Mouse (Mus musculus) cerebellum, postnatal 25 days (tissue): ENCODE data around the gene Ano5.

ENCODE experiments used
- DNase-seq, 2 experiments: peaks; one replicate each; pipeline ENCODE4 v3.0.0; 2021; ENCODE audit warnings: mixed read lengths in 2 of 2

Gene Ano5

GRCm38 (mm10) chr7:51510671-51511651, at the start of gene Ano5:
TSS of gene Ano5 (plus strand) at chr7:51511029.
- peak; percentile 86 for DNase-seq

- peak in 1 of 2 experiments; percentile 10 for DNase-seq
Observed at GRCm38 (mm10) chr7:51499396-51499795, 11.4 kb upstream of the Ano5 start.

DNA sequence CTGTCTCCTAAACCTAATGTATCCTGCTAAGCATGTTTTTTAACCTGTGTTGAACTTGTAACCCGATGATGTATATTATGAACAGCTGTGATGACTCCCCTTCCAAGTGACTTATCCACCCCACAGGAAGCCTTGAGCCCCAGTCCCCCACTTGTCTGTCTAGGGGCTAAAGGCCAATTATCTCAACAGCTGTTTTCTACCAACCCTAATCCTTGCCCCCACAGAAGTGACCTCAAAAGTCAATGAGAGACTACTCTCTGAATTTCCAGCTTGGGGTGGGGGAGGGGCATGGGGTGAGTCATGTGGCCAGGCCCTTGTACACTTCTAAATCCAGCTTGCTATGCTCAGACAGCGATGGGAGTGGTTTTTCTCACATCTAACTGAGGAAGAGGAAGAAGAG, 6.9 kb upstream of the Ano5 start:
- no peak for DNase-seq

DNA sequence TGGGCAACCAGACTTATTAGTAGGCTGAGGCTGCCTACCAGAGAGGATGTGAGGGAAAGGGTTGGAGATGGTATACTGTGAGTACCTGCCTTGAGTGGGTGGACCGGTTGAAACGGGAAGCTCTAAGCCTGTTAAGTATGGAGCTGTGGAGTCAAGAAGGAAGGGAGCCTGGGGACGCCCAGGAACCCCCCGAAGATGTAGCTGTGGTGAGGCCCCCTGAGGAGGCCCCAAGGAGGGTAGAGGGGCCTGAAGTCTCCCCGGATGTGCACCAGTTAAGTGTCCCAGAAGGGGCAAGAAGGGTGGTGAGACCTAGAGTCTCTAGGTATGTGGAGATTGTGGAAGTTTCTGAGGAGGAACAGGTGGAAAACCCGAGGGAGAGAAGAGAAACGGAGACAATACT, 682 bp upstream of the Ano5 start:
- DNase-seq: peak in 1 of 2 experiments; percentile 16

- no peak for DNase-seq
Observed at GRCm38 (mm10) chr7:51539344-51539743, 28.5 kb downstream of the Ano5 start.

DNA sequence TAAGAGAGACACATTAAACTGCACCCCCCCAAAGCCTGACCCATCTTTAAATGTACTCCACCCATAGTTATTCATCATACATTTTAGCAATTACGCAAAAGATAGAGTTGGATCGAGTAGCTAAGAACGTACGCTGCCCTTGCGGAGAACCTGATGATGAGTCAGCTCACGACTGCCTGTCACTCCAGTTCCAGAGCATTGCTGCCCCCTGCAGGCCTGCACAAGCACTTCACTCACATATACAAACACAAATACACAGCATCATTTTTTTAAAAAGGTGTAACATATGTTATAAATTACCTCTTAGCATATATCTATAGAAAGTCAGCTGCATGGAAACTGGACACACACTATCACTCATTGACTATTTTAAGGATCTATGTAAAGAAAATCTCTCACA, 29.9 kb downstream of the Ano5 start:
- DNase-seq: peak; percentile 53 to 69

- no peak for DNase-seq
Observed at GRCm38 (mm10) chr7:51600021-51600420, 89.2 kb downstream of the Ano5 start.

DNA sequence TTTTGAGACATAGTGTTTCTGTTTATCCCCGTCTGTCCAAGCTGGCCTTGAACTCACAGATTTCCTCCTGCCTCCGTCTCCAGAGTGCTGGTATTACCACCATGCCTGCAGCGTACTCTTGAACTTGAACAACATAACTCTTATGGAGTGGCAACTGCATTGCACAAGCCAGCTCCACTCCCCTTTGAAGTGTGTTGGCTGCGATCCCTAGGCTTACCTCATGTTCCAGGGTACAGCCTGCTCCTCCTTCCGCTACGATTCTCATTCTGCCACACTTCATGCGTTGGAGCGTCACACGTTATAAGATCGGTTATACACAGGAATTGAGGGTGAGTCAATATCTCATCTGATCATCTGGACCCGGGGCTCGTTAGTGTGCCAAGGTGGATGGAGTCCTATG, 92.9 kb downstream of the Ano5 start:
- DNase-seq: no peak

GRCm38 (mm10) chr7:51614404-51614803, 103.6 kb downstream of the Ano5 start:
- no peak for DNase-seq

DNA sequence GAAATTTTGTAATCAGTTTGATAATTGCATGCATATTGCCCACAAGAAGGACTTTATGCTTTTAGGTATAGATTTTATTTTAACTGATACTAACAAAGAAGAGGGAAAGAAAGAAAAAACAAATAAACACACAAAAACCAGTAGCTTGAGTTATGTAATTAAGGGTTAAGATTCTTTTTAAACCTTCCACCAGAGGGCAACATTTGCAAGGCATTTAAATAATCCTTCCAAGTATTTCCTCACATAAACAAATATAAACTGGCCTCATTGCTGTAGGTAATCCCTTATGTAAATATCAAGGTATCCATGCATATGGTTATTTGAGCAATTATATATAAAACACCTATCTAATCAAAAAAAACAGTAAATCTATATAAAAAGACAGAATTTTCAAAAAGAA, 107.1 kb downstream of the Ano5 start:
- no peak for DNase-seq

- DNase-seq: no peak
Observed at GRCm38 (mm10) chr7:51618412-51618811, 107.6 kb downstream of the Ano5 start.

DNA sequence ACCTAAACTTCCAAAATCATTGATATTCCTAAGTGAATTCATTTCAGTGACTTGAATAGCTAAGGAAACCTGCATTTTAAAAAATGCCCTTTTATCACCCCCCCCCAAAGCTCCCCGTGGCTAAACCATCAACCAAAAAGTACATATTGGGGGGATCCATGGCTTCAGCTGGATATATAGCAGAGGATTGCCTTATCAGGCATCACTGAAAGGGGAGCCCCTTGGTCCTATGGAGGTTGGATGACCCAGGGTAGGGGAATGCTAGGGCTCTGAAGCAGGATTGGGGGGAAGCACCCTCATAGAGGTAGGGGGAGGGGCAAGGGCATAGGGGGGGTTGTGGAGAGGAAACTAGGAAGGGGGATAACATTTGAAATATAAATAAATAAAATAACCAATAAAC, 109.1 kb downstream of the Ano5 start:
- no peak for DNase-seq

DNA sequence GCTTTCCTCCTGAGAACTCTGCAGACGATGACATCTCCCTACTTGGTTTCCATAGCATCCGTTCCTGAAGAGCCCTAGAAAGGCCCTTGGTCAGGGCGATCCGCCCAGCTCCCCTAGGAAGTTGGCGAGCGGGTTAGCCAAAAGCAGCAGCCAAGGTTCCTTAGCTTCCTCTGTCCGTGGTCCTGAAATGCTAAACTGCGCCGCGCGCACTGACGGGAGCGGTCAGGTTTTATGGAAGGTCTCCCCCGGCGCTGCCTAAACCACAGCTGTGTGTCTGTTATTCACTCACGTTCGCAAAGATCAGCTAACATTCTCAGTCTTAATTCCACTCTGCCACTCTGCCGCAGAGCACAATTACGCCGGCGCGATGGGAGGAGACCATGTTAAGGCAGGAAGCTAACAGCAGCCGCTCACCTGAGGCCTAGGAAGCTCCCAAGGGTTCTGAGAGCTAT, 110.9 kb downstream of the Ano5 start, which contains the start of gene Slc17a6:
TSS of gene Slc17a6 (plus strand) at position 313 of the 452 bp plus-strand sequence.
- DNase-seq: peak; percentile 72 to 74

- DNase-seq: peak; percentile 38 to 43
Observed at GRCm38 (mm10) chr7:51622196-51622595, 111.4 kb downstream of the Ano5 start.

DNA sequence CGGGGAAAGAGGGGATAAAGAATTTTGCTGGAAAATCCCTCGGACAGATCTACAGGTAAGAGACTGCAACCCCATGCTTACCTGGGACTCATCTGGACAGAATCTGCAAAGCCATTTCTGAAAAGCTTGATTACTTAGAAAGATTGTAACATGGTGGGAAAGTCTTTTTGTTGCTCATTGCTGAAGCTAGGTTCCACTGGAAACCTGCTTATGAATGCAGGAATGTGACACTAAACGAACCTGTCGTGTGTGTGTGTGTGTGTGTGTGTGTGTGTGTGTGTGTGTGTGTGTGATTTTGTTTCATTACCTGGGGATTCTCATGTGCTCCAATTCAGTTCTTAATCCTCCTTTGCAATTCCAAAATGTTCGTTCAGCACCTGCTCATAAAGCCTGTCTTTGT, 111.8 kb downstream of the Ano5 start:
- DNase-seq: no peak

DNA sequence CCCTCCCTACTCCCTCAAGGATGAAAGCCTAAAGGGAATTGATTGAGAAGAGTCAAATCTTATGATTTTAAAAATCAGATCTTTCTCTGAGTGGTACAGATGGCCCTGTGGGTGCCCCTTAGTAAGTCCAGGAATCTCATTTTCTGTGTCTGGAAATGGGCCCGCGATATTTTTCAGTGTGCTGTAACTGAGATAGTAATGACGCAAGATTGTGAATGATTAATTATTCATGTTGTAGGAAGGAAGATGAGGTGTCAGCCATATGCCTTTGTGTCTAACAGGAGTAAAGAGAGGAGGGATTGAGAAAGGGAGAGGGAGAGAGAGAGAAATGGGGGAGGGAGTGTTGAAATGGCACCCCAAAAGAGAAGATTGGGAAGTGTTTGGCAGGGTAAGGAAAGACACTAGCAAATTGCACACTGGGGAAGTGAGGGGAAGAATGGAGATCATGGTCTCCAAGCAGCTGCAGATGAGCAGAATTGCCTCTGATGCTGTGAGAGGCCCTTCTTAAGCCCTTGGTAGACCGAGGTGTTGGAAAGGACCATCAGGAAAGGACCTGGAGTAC, 113.6 kb downstream of the Ano5 start:
- DNase-seq: no peak

DNA sequence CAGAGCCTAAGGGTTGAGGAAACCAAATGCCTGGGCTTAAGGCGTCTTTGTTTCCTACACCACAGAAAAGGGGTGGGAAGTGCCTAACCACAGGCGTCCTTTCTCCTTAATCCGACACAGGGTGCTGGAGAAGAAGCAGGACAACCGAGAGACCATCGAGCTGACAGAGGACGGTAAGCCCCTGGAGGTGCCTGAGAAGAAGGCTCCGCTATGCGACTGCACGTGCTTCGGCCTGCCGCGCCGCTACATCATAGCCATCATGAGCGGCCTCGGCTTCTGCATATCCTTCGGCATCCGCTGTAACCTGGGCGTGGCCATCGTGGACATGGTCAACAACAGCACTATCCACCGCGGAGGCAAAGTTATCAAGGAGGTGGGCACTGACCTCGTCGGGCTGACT, 114.3 kb downstream of the Ano5 start:
- peak; percentile 22 to 34 for DNase-seq

DNA sequence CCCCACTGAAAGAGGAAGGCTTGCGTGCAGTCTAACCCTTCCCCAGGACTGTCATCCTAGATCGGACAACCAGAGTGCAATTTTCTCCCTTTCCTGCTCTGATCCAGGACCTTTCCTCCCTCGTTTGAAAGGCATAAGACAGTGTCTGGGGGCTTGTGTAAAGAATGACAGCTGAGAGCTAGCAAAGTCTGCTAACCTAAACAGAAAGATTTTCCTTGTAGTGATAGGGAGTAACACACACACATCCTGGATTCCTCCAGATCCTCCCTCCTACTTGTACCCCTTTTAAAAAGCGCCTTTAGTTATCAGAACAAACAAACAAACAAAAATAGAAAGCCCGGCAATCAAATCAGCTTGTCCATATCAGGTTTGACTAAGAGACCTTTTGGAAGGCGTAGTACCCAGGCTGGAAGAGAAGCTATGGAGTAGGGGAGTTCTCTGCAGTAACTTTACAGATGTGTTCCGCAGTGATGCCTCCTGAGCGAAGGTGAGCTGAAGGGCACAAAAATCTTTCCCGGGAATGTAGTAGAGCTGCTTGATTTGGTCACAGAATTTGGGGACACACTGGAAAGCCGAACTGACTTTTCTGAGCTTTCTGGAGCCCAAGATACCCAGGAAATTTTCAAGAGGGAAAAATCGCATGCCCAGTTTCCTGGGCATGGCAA, 114.9 kb downstream of the Ano5 start:
- no peak for DNase-seq

DNA sequence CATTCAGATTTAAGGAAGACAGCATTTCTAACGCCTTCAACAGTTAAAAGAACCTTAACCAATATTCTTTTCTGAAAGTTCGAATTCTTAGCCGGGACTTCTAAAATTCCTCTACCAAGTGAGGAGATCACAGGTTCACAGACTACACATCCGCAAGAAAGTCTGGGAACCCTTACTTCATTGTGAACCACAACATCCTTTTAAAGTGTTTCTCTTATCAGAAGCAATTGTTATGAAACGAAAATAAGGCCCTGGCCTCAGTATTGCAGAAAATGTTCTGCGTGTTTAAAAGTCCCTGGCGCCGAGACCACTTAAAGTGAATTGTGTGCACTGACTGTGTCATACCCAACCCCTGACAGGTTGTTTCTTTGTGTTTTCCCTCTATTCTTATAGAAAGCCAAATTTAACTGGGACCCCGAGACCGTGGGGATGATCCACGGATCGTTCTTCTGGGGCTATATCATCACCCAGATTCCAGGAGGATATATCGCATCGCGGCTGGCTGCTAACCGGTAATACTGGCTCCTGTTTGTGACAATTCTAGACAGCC, 115.7 kb downstream of the Ano5 start:
- DNase-seq: no peak

GRCm38 (mm10) chr7:51627001-51627631, 116.3 kb downstream of the Ano5 start:
- peak; percentile 28 to 31 for DNase-seq

- DNase-seq: no peak
Observed at GRCm38 (mm10) chr7:51627666-51628065, 116.8 kb downstream of the Ano5 start.

GRCm38 (mm10) chr7:51628349-51628748, 117.5 kb downstream of the Ano5 start:
- DNase-seq: peak in 1 of 2 experiments; percentile 30

GRCm38 (mm10) chr7:51629206-51629605, 118.4 kb downstream of the Ano5 start:
- DNase-seq: no peak
